Mouse (Mus musculus) lung, adult 2 months (tissue): ENCODE measurements at regions not wholly inside any gene's neighbourhood (a gene's known extent, or its start where the extent isn't known, plus 50 kb on each side); places are given as distances from the start of the nearest gene placed in this dataset.

Source experiments
- DNase-seq: peaks from one replicate; pipeline ENCODE4 v3.0.0; 2022
- H3K4me1 ChIP-seq: fragments of 200-500 bp; 2 replicates; pipeline ENCODE4 v1.6.1; 2011; ENCODE audit warnings: low read length; ENCODE audit not compliant: control insufficient read depth, insufficient read depth
- H3K4me3 ChIP-seq: fragments of 200-500 bp; replicated peaks from 2 replicates; pipeline ENCODE3; 2011; ENCODE audit warnings: low read depth, mild to moderate bottlenecking, control low read depth, low read length; ENCODE audit errors: extremely low read depth
- CTCF ChIP-seq: fragments of 200-500 bp; IDR thresholded peaks from 2 replicates; pipeline ENCODE4 v1.5.1; 2011; ENCODE audit warnings: mild to moderate bottlenecking, low read length, control low read depth; ENCODE audit not compliant: insufficient read depth
- POLR2A ChIP-seq: fragments of 200-500 bp; IDR thresholded peaks from 2 replicates; pipeline ENCODE4 v1.6.1; 2011; ENCODE audit warnings: low read depth, mild to moderate bottlenecking, control low read depth, low read length, borderline replicate concordance; ENCODE audit errors: extremely low read depth
- WGBS: fragments of 180-500 bp; shearing (Covaris S2); methylation state at CpG from one replicate; pipeline ENCODE4 v1.1.7; 2018; 5-methylcytosine and 5-hydroxymethylcytosine counted together

DNA sequence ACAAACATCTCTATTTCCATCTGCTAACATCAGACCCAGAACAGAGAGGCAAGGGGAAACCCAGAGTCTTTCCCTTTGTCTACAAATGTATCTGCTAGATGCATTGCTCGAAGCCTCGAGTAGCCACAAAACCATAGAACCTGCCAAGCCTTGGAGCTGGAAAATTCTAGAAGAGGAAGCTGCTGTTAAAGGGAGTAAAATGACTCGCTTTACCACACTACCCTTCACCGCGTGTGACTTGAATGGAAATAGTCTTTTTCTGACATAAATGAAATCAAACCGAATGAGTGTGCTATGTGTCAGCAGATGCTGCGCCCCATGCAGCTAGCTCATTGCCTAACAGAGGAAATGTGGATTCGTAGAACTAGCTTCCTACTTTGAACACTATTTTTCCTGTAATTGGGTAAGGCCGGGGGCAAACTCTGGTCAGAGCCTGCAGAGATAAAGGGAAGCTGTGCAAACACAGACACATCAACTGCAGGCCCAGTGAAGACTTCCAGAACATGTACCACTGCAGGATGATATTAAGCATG lies 63.3 kb upstream of the Rbpj start:
- WGBS, result 64% methylated on average over 9 of the region's 9 CpGs
- no peak for DNase-seq
- H3K4me1 ChIP-seq, result no peaks in the 10 kb centered on the region; the same call in 1 of the 2 replicates
- H3K4me3 ChIP-seq, result no peak overlapping the region
- no peak for TF ChIP-seq POLR2A
- TF ChIP-seq CTCF, result no peak

DNA sequence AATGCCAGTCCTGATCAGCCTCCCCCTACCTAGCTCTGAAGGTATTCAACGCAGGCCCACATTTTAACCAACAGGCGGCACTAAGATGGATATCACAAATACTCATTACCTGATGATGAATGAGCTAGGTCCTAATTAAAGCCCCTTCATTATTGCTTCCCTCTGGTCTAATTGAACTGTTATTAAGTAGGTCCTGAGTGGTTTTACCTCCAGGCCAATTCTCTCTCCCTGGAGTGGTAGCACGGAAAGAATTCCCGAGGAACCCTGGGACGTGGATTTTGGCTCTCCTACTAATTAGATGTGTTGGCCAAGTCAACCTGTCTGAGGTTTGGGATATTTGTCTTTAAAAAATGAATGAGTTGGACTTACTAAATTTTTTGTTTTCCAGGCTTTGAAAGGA lies 60.0 kb upstream of the Rbpj start:
- no peaks in the 10 kb centered on the region; the same call in 1 of the 2 replicates for H3K4me1 ChIP-seq
- H3K4me3 ChIP-seq, result no peak overlapping the region
- TF ChIP-seq CTCF (no peak), POLR2A (no peak)
- 92% methylated on average over 5 of the region's 5 CpGs for WGBS
- no peak for DNase-seq

DNA sequence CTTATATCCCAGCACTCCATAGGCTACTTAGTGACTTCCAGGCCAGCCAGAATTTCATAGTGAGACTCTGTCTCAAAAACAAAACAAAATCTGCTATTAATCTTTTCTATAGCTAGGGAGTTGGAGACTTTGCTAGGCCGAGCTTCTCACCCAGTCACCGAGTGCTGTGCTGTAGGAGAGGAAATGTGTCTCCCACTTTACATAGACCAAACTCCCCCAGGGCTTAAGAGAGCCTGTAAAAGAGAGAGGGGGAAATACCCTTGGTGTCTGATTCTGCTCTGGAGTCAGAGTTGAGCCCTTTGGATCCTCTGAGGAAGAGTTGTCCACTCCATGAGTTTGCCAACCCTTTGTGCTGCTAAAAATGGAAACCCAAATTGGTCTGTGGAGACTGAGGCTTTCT lies 58.3 kb upstream of the Rbpj start:
- H3K4me3 ChIP-seq, result no peak overlapping the region
- no peak for DNase-seq
- no peak for TF ChIP-seq POLR2A
- no peak for TF ChIP-seq CTCF
- 76% methylated on average over 2 of the region's 2 CpGs for WGBS
- H3K4me1 ChIP-seq, result no peaks in the 10 kb centered on the region; the same call in 1 of the 2 replicates

DNA sequence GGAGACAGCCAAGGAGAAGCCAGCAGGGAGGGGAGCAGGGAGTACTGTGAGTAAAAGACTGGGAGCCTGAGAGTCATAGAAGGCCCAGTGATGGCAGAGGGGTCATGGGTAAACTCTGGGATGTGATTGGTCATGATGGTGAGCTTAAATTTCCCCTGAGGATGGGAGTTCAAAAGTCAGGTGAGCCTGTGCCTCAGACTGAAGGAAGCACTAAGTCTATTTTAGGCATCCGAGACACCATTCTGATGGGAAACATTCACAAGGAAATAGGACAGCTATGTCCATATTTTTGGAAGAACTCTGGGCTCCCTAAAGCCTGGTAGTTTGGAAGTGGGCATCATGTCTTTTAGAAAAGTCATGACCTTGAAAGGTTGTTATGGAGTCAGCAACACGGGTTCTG lies 57.7 kb upstream of the Rbpj start:
- TF ChIP-seq CTCF (no peak), POLR2A (no peak)

DNA sequence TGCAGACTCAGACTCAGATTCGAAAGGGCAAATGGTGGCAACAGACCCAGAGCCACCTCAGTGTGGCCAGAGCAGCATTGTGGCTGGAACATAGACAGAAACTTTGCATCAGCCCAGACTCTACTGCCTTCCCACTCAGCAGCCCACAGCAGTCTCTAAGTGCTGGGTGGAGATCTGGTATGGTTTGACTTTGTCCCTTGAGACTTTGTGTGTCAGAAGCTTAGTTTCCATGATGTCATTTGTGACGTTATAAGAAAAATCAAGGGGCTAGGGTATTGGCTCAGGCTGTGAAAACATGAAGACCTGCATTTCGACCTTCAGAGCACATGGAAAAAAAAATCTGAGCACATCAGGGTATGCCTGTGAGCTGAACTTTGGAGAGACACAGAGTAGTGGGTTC lies 56.2 kb upstream of the Rbpj start:
- TF ChIP-seq CTCF (no peak), POLR2A (no peak)
- 62% methylated on average over 3 of the region's 3 CpGs for WGBS

More for the DNA sequence above, 57.7 kb upstream of the Rbpj start:
- DNase-seq, result no peak
- no peaks in the 10 kb centered on the region; the same call in 1 of the 2 replicates for H3K4me1 ChIP-seq
- whole genome bisulfite sequencing, result 76% methylated on average over 2 of the region's 2 CpGs
- H3K4me3 ChIP-seq, result no peak overlapping the region

DNA sequence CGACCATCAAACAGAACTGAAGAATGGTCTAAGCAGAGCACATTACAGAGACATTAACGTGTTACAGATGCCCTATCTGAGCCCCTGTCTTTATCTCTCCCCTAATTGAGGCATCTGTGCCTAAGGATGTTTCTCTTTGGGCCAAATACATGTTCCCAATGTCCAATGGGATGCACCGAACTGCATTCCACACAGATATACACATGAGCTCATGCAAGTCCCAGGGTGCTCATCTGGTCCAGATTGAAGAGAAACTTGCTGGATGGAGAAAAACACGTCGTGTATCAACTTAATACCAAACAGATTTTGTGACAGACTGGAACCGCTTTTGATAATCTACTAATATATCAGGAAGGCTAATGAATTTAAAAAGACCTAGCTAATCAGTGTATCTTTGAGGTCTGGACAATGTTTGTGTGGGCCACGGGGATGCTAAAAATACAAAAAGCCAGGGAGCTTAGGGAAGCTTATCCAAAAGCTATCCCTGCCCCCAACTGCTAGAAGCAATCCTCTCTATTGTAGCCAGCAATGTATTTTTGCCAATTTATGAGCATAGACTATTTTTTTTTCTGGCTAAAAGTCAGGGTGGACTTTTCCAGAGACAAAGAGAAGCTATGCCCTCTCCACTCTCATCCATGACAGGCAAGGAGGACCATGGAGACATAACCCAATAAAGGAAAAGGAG lies 53.4 kb upstream of the Rbpj start:
- H3K4me1 ChIP-seq, result no peaks in the 10 kb centered on the region
- H3K4me3 ChIP-seq, result no peak overlapping the region
- 70% methylated on average over 7 of the region's 7 CpGs for WGBS
- no peak for DNase-seq
- TF ChIP-seq CTCF, result no peak
- TF ChIP-seq POLR2A, result no peak

More for the DNA sequence above, 56.2 kb upstream of the Rbpj start:
- no peak for DNase-seq
- Histone ChIP-seq H3K4me1 (no peaks in the 10 kb centered on the region), H3K4me3 (no peak overlapping the region)

DNA sequence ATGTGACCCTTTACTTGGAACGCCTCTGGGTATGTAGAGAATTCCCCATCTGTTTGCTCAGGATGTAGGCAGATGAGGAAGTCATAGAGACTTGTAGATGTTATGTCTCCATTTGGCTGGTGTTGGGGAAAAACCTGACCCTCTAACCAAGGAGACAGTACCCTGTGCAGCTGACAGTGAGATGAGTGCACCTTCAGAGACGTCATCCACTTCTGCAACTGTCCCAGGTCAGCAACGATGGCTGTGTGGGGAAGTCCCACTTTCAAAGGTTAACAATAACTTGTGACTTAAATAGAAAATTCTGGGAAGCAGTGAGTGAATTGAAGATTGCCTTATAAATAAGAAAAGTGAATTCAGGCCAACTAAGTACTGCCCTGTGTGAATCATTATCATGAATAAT lies 52.3 kb upstream of the Rbpj start:
- Histone ChIP-seq H3K4me1 (no peaks in the 10 kb centered on the region), H3K4me3 (no peak overlapping the region)
- 64% methylated on average over 3 of the region's 3 CpGs for WGBS
- no peak for DNase-seq
- TF ChIP-seq POLR2A, result no peak
- no peak for TF ChIP-seq CTCF

DNA sequence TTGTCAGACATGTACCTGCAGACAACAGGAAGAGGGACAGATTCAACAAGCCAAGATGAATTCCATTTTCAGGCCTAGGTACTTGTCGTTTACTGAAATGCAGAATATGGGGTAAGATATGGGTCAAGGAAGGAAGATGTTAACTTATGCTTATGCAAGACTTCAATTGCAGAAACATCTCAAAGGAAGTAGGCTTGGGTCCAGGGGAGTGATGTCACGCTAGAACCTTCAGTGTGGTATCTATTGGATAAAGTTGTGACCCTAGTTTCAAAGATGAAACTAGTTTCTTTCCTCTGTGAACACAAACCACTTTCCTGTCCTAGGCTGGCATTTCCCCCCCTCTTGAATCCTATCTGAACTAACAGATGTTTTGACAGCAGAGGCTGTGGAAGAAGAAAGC lies 50.5 kb upstream of the Rbpj start:
- no peaks in the 10 kb centered on the region for H3K4me1 ChIP-seq
- TF ChIP-seq POLR2A (no peak), CTCF (no peak)
- H3K4me3 ChIP-seq, result no peak overlapping the region
- 63% methylated on average over 2 of the region's 2 CpGs for WGBS
- no peak for DNase-seq
